Mouse (Mus musculus) neural tube, embryonic 12.5 days (tissue): ENCODE results near the gene Vasp. TPM values are rescaled to one million over a fixed set of nuclear protein-coding genes. Genes with fewer than 3 reads are reported as not detected.

Experiments used
- ATAC-seq: fragments of 200-750 bp; cut with Nextera tagmentation; 2 replicates; pipeline ENCODE4 v1.8.0; 2017; ENCODE audit warnings: low read depth, mild to moderate bottlenecking, moderate TSS enrichment, moderate library complexity; ENCODE audit not compliant: low FRiP score
- H3K27ac ChIP-seq: fragments of 300-500 bp; sonication (generic); 2 replicates; pipeline ENCODE4 v1.5.1; 2016
- H3K27me3 ChIP-seq: fragments of 300-500 bp; sonication (generic); replicated peaks from 2 replicates; pipeline ENCODE4 v1.6.1; 2016; ENCODE audit warnings: mild to moderate bottlenecking
- H3K36me3 ChIP-seq: fragments of 300-500 bp; sonication (generic); 2 replicates; pipeline ENCODE4 v1.6.1; 2016; ENCODE audit warnings: mild to moderate bottlenecking
- H3K4me1 ChIP-seq: fragments of 300-500 bp; sonication (generic); 2 replicates; pipeline ENCODE4 v1.6.1; 2016
- H3K4me2 ChIP-seq: fragments of 300-500 bp; sonication (generic); replicated peaks from 2 replicates; pipeline ENCODE4 v1.6.1; 2016; ENCODE audit warnings: mild to moderate bottlenecking
- H3K4me3 ChIP-seq: fragments of 300-500 bp; sonication (generic); 2 replicates; pipeline ENCODE4 v1.5.1; 2016
- H3K9ac ChIP-seq: fragments of 300-500 bp; sonication (generic); 2 replicates; pipeline ENCODE4 v1.6.1; 2016; ENCODE audit warnings: mild to moderate bottlenecking
- H3K9me3 ChIP-seq: fragments of 300-500 bp; sonication (generic); 2 replicates; pipeline ENCODE4 v1.6.1; 2016; ENCODE audit warnings: mild to moderate bottlenecking
- WGBS: fragments of 180-500 bp; shearing (Covaris S2); methylation state at CpG from one replicate; pipeline ENCODE4 v1.1.7; 2016; 5-methylcytosine and 5-hydroxymethylcytosine counted together
- polyA plus RNA-seq: library from polyadenylated mRNA; unstranded; fragments of >200 nt; fragmentation: Nextera tagmentation; extraction: Ambion mirVana; gene quantifications from 2 replicates; pipeline ENCODE4 v1.2.1, GENCODE M21; 2016

Vasp gene
- polyA plus RNA-seq, 1 experiment from 2014 or later, result 53.4 TPM

DNA sequence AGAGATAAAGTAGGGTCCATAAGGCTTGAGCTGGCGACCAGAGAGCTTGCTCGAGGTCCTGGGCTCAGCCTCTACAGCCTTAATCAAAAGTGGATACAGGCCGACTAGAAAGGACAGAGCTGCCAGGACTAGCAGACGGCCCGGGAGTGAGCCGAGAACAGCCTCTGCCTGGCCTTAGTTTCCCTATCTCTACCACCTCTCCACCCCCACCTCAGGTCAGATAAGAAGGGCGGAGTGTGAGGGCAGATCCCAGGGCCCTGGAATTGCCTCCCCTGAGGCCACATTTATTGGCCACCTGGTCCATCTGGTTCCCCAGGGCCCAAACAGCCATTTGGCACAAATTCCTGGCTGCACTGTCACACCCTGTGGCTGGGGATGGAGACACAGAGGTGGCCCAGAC, 6.5 kb downstream of the Vasp start:
- no peak for ATAC-seq
- H3K4me1 ChIP-seq, result peaks cover 13% of the 10 kb centered on the region
- no peak overlapping the region for H3K9ac ChIP-seq
- H3K27me3 ChIP-seq, result no peaks in the 10 kb centered on the region
- H3K27ac ChIP-seq, result no peak overlapping the region
- 76% methylated on average over 7 of the region's 7 CpGs for WGBS
- H3K9me3 ChIP-seq, result no peaks in the 10 kb centered on the region
- no peak overlapping the region for H3K4me2 ChIP-seq
- H3K36me3 ChIP-seq, result peaks cover 50% of the 10 kb centered on the region
- H3K4me3 ChIP-seq, result no peak overlapping the region

DNA sequence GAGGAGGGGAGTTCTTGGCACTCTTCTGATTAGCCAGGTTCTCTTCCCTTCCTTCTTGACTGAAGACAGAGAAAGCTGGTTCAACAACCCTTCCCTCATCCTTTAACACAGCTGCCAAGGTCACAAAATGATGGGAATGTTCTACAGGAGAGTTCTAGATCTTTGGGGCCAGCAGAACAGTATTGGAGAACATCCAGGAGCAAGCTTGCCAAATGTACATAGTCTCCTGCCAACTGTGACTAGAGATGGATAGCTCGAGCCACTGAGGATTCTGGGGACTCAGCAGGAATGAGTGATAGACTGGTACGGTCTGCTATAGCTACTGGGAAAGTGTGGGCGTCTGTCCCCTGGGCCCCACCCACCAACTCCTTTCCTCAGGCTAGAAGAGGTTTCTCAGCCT, 13.3 kb downstream of the Vasp start:
- H3K4me3 ChIP-seq, result no peak overlapping the region
- 79% methylated on average over 3 of the region's 3 CpGs for WGBS
- peaks cover 77% of the 10 kb centered on the region for H3K36me3 ChIP-seq

DNA sequence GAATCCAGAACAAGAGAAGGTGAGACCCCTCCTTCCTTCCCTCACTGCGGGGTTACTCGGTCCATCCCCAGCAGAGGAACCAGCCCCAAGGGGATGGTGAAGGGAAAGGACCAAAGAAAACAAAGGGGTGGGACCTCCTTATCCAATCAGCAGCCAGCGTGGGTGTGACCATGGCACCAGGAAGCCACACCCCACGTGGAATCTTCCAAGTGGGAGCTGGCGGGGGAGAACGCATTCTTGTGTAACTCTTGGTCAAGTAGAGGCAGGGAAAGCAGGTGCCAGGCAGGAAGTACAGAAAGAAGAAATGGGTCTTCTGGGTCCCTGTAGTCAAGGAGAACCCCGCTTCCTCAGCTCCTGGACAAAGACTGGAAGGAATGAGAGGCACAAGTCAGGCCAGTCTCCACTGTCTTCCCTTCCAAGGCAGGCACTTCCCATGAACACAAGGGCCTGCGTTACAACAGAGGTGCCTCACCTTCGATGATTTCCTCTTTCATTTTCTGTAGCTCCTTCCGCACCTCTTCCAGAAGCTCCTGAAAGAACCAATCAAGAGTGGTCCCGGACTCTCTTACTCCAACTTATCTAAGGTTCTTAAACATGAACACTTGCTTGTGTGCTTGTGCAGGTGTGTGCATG, 14.1 kb downstream of the Vasp start:
- H3K36me3 ChIP-seq, result peaks cover 70% of the 10 kb centered on the region
- no peak overlapping the region for H3K9ac ChIP-seq
- no peak overlapping the region for H3K27ac ChIP-seq
- no peak overlapping the region for H3K4me2 ChIP-seq
- no peaks in the 10 kb centered on the region for H3K9me3 ChIP-seq
- 36% methylated on average over 11 of the region's 11 CpGs for WGBS
- no peaks in the 10 kb centered on the region for H3K27me3 ChIP-seq
- peak; percentile 82 for ATAC-seq
- H3K4me3 ChIP-seq, result no peak overlapping the region
- H3K4me1 ChIP-seq, result no peaks in the 10 kb centered on the region

More for the DNA sequence above, 13.3 kb downstream of the Vasp start:
- no peak for ATAC-seq
- Histone ChIP-seq H3K4me2 (no peak overlapping the region), H3K9ac (no peak overlapping the region), H3K4me1 (no peaks in the 10 kb centered on the region), H3K27ac (no peak overlapping the region), H3K27me3 (no peaks in the 10 kb centered on the region), H3K9me3 (no peaks in the 10 kb centered on the region)

DNA sequence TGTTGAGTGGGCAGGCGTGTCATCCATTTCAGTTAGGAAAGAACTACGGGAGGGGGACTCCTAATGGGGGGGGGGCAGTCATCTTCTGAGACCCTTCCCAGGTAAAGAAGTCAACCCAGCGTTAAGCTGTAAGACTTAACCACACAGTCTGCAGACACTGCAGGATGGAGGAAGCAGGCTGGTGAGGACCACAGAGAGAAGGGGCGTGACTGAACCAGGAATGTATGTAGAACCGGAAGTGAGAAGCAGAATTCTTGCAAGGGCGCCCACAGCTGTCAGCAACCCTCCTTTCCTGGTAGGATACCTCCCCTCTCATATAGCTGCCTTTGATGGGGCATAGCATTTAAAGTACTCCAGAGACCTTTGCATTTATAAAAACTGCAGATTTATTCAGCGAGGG, 15.1 kb downstream of the Vasp start:
- Histone ChIP-seq H3K4me1 (no peaks in the 10 kb centered on the region), H3K9me3 (no peaks in the 10 kb centered on the region), H3K9ac (no peak overlapping the region), H3K36me3 (peaks cover 64% of the 10 kb centered on the region), H3K27ac (no peak overlapping the region), H3K4me2 (no peak overlapping the region), H3K27me3 (no peaks in the 10 kb centered on the region), H3K4me3 (no peak overlapping the region)
- 86% methylated on average over 7 of the region's 7 CpGs for WGBS
- no peak for ATAC-seq

DNA sequence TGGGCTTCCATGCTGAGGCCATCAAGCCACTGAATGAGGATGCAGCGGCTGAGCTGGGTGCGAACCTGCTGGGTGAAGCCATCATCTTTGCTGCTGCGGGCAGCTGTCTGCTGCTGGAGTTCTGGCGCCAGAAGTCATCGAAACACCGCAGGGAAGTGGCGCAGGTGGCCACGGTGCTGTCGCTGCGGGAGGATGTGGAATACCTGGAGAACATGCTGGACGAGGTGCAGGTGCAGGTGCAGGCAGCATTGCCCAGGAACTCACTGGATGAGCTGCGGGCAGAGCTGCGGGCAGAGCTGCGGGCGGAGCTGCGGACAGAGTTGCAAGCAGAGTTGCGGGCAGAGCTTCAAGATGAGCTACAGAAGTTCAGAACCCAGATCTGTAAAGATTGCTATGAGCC, 16.2 kb downstream of the Vasp start:
- H3K4me2 ChIP-seq, result no peak overlapping the region
- no peak overlapping the region for H3K9ac ChIP-seq
- no peaks in the 10 kb centered on the region for H3K4me1 ChIP-seq
- peaks cover 52% of the 10 kb centered on the region for H3K36me3 ChIP-seq
- no peaks in the 10 kb centered on the region for H3K9me3 ChIP-seq
- H3K27ac ChIP-seq, result no peak overlapping the region
- no peak overlapping the region for H3K4me3 ChIP-seq
- no peak for ATAC-seq
- 88% methylated on average over 17 of the region's 17 CpGs for WGBS
- no peaks in the 10 kb centered on the region for H3K27me3 ChIP-seq

DNA sequence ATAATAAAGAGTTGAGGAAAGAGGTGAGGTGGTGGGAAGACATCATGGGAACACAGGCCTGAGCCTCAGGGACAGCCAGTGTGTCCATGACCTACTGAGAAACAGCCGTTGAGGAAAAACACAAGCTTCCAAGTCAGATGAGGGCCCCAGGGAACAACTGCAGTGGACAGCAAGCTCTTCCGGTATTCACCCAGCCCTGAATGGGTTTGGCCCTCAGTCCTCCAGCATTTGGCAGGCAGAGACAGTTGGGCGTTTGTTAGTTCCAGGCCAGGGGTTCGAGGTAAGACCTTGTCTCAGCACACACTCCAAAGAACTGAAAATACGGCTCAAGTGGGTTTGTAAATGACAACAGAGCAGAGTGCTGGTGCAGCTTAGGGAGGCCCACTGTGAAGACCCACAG, 18.2 kb downstream of the Vasp start:
- Histone ChIP-seq H3K27me3 (no peaks in the 10 kb centered on the region), H3K27ac (no peak overlapping the region), H3K36me3 (peaks cover 35% of the 10 kb centered on the region), H3K4me3 (no peak overlapping the region), H3K4me2 (no peak overlapping the region), H3K9me3 (no peaks in the 10 kb centered on the region), H3K4me1 (no peaks in the 10 kb centered on the region), H3K9ac (no peak overlapping the region)
- ATAC-seq, result no peak
- WGBS, result 68% methylated on average over 5 of the region's 5 CpGs

DNA sequence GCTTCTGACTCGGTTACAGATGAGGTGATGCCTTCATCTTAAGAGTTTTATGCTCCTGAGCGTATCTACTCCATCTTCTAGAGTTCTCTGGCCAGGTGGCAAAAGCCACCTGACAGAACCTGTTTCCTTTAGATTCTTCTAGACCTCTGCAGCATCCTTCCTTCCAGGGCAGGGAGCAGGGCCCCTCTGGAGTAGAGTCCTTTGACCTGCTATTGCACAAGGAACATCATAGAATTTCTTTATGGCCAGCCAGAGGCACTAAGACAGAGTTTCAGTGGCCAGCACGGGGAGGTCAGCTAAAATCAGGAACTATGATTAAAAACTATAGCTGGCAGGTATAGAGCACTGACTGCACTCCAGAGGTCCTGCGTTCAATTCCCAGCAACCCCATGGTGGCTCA, 19.5 kb downstream of the Vasp start:
- Histone ChIP-seq H3K27ac (no peak overlapping the region), H3K36me3 (peaks cover 27% of the 10 kb centered on the region)
- 86% methylated on average over 4 of the region's 4 CpGs for WGBS

DNA sequence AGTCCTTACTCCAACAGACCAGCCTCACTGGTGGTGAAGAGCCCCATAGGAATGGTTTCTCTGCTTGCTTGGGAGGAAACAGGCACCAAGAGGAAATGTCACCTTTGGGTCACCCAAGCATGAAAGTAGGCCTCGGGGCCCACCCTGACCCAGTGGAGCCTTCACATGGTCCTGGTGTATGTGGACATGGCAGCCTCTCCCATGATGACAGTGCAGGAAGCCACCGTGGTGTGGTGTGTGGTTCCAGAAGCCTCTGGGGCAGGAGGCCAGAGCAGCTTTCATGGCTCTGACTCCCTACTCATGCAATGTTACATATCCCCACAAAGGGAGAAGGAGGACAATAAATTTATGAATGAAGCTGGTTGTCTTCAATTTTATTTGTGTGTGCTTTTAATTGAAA, 24.1 kb downstream of the Vasp start:
- Histone ChIP-seq H3K27ac (no peak overlapping the region), H3K9ac (no peak overlapping the region), H3K9me3 (no peaks in the 10 kb centered on the region), H3K27me3 (no peaks in the 10 kb centered on the region), H3K4me2 (no peak overlapping the region), H3K4me1 (no peaks in the 10 kb centered on the region; the same call in 1 of the 2 replicates), H3K4me3 (no peak overlapping the region), H3K36me3 (peaks cover 29% of the 10 kb centered on the region)
- ATAC-seq, result no peak
- WGBS, result 93% methylated on average over 2 of the region's 2 CpGs

More for the DNA sequence above, 19.5 kb downstream of the Vasp start:
- Histone ChIP-seq H3K4me1 (no peaks in the 10 kb centered on the region), H3K4me2 (no peak overlapping the region), H3K27me3 (no peaks in the 10 kb centered on the region), H3K4me3 (no peak overlapping the region), H3K9me3 (no peaks in the 10 kb centered on the region), H3K9ac (no peak overlapping the region)
- ATAC-seq, result no peak

DNA sequence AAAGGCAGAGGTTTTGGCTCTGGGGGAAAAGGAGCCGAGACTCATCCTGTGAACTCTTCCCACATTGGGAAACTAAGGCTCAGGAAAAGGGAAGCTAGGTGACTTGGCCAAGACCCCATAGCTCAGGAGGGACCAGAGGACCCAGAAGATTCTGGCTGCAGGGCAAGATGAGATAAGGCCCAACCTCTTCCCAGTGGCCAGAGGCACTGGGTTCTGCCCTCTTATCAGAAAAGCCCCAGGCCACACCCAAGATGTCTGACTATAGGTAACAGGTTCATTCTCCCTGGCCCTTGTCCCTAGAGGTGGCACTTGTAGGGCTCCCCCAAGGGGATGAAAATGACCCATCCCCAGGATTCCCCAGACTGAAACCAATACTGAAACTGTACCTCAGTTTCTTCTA, 24.8 kb downstream of the Vasp start:
- no peaks in the 10 kb centered on the region; the same call in 1 of the 2 replicates for H3K4me1 ChIP-seq
- no peak overlapping the region for H3K27ac ChIP-seq
- H3K9me3 ChIP-seq, result no peaks in the 10 kb centered on the region
- 90% methylated on average over 1 of the region's 1 CpGs for WGBS
- no peak overlapping the region for H3K4me2 ChIP-seq
- H3K36me3 ChIP-seq, result peaks cover 29% of the 10 kb centered on the region
- H3K4me3 ChIP-seq, result no peak overlapping the region
- no peak for ATAC-seq
- no peak overlapping the region for H3K9ac ChIP-seq
- no peaks in the 10 kb centered on the region for H3K27me3 ChIP-seq

DNA sequence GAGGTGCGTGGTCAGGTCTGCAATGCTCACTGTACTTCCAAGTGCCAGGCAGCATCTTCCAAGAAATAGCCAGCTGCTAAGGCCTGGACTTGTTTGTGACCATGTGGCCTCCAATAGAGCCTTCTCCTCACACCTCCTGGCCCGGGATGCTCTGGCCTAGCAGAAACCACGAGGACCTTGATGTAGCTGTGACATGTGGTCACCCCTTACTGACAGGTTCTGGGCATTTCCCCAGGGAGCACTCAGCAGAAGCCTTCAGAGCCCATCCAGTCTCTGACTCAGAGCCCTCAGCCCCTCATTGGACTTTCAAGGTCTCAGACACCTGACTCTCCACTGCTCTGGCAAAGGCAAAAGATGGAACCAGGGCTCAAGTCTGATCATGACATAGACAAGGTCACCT, 26.5 kb downstream of the Vasp start:
- 94% methylated on average over 3 of the region's 3 CpGs for WGBS
- no peak overlapping the region for H3K4me3 ChIP-seq

DNA sequence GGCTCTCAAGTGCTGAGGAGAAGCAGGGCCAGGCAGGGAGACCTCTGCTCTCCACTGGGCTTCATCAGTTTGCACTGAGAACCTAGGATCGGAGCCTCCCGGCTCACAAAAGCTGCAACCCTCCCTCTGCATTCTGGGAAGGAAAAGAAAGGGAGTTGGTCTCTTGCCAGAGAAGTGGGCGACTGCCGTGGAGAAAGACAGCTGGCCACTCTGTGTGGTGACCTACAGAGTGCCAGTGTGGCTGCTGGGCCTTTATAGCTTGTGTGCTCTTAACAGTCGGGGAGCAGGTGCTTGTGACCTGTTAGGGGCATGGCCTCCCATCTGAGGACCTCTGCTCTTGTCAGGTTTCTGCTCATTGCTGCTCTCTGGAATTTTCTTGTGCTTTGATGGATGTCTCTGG, 27.8 kb downstream of the Vasp start:
- Histone ChIP-seq H3K27ac (no peak overlapping the region), H3K36me3 (peaks cover 29% of the 10 kb centered on the region), H3K27me3 (no peaks in the 10 kb centered on the region), H3K4me1 (peaks cover 14% of the 10 kb centered on the region; the same call in 1 of the 2 replicates), H3K4me3 (no peak overlapping the region), H3K9me3 (no peaks in the 10 kb centered on the region), H3K4me2 (no peak overlapping the region), H3K9ac (peak overlapping the region; percentile 35; the same call in 1 of the 2 replicates)
- ATAC-seq, result no peak
- WGBS, result 77% methylated on average over 5 of the region's 5 CpGs

More for the DNA sequence above, 26.5 kb downstream of the Vasp start:
- Histone ChIP-seq H3K4me2 (no peak overlapping the region), H3K9me3 (no peaks in the 10 kb centered on the region), H3K27ac (no peak overlapping the region), H3K27me3 (no peaks in the 10 kb centered on the region), H3K4me1 (peaks cover 4% of the 10 kb centered on the region; the same call in 1 of the 2 replicates), H3K36me3 (peaks cover 29% of the 10 kb centered on the region), H3K9ac (no peak overlapping the region)
- no peak for ATAC-seq

DNA sequence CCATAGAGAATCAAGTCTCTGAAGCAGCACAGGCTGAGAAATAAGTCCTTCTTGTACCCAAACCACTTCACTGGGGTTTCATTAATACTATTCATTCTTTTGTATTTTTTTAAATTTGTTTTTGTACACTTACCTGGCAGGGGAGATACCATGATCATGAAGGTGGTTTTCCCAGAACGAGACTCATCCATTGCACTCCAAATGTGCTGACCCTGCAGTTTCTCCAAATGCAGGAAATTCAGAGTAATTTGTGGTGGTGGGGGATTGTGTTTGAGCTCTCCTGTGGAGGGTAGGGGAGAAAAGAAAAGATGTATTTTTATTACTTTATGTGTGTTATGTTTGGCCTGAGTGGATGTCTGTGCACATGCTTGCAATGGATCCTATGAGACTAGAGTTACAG, 29.6 kb downstream of the Vasp start:
- H3K4me3 ChIP-seq, result no peak overlapping the region
- no peak overlapping the region for H3K4me2 ChIP-seq
- ATAC-seq, result no peak
- peaks cover 22% of the 10 kb centered on the region for H3K36me3 ChIP-seq
- H3K27ac ChIP-seq, result no peak overlapping the region
- peaks cover 14% of the 10 kb centered on the region; the same call in 1 of the 2 replicates for H3K4me1 ChIP-seq
- H3K9me3 ChIP-seq, result no peaks in the 10 kb centered on the region
- no peaks in the 10 kb centered on the region for H3K27me3 ChIP-seq
- H3K9ac ChIP-seq, result no peak overlapping the region
- 89% methylated on average over 1 of the region's 1 CpGs for WGBS

DNA sequence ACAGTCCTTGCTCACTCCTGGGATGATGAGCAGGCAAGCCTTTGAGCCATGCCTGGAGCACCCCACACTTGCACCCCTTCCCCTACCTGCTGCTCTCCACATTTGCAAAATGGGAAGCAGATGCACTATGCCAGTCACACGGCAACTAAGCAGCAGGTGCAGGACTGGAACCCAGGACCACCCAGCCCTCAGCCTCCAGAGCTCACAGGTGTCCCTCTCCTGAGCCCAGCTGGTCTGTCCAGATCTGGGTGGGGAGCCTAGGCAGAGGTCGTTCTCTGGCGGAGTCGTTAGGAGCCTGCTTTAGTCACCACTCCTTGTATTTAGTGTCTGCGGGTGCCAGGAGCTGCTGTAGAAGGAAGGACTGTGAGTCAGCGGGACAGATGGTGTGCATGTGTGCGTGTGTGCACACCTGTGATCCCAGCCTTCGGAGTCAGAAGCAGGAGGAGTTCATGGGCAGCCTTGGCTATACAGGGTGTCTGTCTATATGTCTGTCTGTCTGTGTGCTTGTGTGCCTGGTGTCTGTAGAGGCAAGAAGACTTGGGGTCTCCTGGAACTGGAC, 30.6 kb downstream of the Vasp start:
- no peaks in the 10 kb centered on the region for H3K27me3 ChIP-seq
- H3K9ac ChIP-seq, result no peak overlapping the region
- 89% methylated on average over 8 of the region's 8 CpGs for WGBS
- no peak overlapping the region for H3K27ac ChIP-seq
- ATAC-seq, result no peak
- H3K4me2 ChIP-seq, result no peak overlapping the region
- no peak overlapping the region for H3K4me3 ChIP-seq
- peaks cover 18% of the 10 kb centered on the region for H3K36me3 ChIP-seq
- H3K9me3 ChIP-seq, result no peaks in the 10 kb centered on the region
- H3K4me1 ChIP-seq, result peaks cover 14% of the 10 kb centered on the region; the same call in 1 of the 2 replicates
